Mouse (Mus musculus) ES-E14 (cell line): ENCODE results near the gene Scarb1.

Experiments
- HCFC1 ChIP-seq: IDR thresholded peaks from 2 replicates; pipeline ENCODE4 v1.6.1; 2012; ENCODE audit warnings: low read length, inconsistent platforms, borderline replicate concordance; ENCODE audit not compliant: insufficient read depth
- MAFK ChIP-seq: IDR thresholded peaks from 2 replicates; pipeline ENCODE4 v1.6.1; 2014; ENCODE audit warnings: mild to moderate bottlenecking, low read depth, low read length, inconsistent platforms; ENCODE audit not compliant: insufficient read depth
- ZC3H11A ChIP-seq: IDR thresholded peaks from 2 replicates; pipeline ENCODE4 v1.6.1; 2012; ENCODE audit warnings: low read depth, mild to moderate bottlenecking, inconsistent platforms, low read length, borderline replicate concordance
- ZNF384 ChIP-seq: IDR thresholded peaks from 2 replicates; pipeline ENCODE4 v1.6.1; 2012; ENCODE audit warnings: low read depth, low read length, inconsistent platforms

GRCm38 (mm10) chr5:125234399-125234798 lies 106.5 kb downstream of the Scarb1 start:
- TF ChIP-seq ZNF384: no peak
- TF ChIP-seq ZC3H11A: no peak
- no peak for TF ChIP-seq MAFK
- no peak for TF ChIP-seq HCFC1
